Comparison of ENCODE assay signal across 8 mouse cellular contexts in the genomic region with DNA sequence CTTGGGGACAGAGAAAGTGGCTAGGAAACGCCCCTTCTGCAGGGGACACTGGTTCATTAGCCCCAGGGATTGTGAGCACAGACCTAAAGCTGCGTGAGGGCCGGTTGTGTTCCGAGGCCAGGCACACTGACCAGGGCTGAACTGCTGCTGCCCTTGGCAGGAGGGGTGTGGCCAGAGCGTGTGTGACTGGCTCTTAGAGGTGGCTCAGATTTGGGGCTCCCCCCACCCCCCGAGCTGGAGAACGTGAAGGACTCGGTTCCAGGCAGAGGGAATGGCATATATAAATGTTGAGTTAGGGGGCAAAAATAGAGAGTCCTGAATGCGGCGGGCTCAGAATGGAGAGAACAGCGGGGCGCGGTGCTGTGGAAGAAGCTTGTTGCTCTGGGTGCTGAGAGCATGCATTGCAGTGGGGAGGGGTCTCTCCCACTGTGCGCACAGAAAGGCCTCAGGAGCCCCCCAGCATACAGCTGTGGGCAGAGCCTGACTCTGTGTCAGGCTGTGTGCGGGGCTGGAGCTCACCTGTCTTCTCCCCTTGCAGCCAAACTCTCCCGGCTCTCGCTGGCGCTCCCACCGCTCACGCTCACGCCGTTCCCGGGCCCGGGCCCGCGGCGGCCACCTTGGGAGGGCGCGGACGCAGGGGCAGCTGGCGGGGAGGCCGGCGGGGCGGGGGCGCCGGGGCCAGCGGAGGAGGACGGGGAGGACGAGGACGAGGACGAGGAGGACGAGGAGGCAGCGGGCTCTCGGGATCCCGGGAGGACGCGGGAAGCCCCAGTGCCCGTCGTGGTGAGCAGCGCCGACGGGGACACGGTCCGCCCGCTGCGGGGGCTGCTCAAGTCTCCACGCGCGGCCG. TPM values are rescaled to one million over a fixed set of nuclear protein-coding genes. Genes with fewer than 3 reads are reported as not detected.
DNase-seq lines count a peak whose midpoint lies in the region; ATAC-seq and TF ChIP-seq lines count a peak whose summit lies in the region.

No protein-coding gene starts in this region.

- intact Hi-C loops in heart, postnatal 36 days (cut with DNase I) = no loop called here

- WGBS in heart, embryonic 11.5 days (ENCODE audit: insufficient replicate concordance) = 2% methylated on average over 59 of the region's 60 CpGs
- WGBS in forebrain, embryonic 13.5 days = 3% methylated on average over 54 of the region's 60 CpGs
- WGBS in liver, embryonic 12.5 days (ENCODE audit: insufficient replicate concordance) = 3% methylated on average over 58 of the region's 60 CpGs

- H3K4me1 ChIP-seq in heart, embryonic 11.5 days (ENCODE audit: control insufficient read depth, insufficient read depth, low read length) = peaks cover 16% of the 10 kb centered on the region; the same call in 1 of the 2 replicates
- peaks cover 6 to 32% of the 10 kb centered on the region in 2 experiments; a peak in 2 of 4 replicates for H3K4me1 ChIP-seq in ES-E14 (ENCODE audit: control insufficient read depth in 2 of 2, insufficient read depth in 2 of 2, low read length in 2 of 2, poor library complexity in 1 of 2)
- peaks cover 27% of the 10 kb centered on the region for H3K4me1 ChIP-seq in forebrain, embryonic 13.5 days
- H3K4me1 ChIP-seq in liver, embryonic 12.5 days = peaks cover 50% of the 10 kb centered on the region

- H3K4me3 ChIP-seq in heart, embryonic 11.5 days (ENCODE audit: low read depth, low read length) = peak overlapping the region; percentile 48
- H3K4me3 ChIP-seq in ES-E14 (ENCODE audit: insufficient read depth in 1 of 2, low read depth in 1 of 2, low read length in 2 of 2, poor library complexity in 1 of 2, severe bottlenecking in 1 of 2) = peak overlapping the region; percentile 64 to 75
- H3K4me3 ChIP-seq in forebrain, embryonic 13.5 days = peak overlapping the region; percentile 35
- peak overlapping the region; percentile 57 for H3K4me3 ChIP-seq in liver, embryonic 12.5 days

- in situ Hi-C loops in ES-E14 (cut with MboI; ENCODE audit: low sequenced_read_pairs in 2 of 2, unreplicated experiment in 2 of 2) = no loop called here

- no peak for DNase-seq in heart, postnatal 36 days
- no peak for DNase-seq in ES-E14 (ENCODE audit: low read depth, low spot score)
- DNase-seq in urinary bladder, adult 2 months (ENCODE audit: low spot score) = no peak
- no peak for DNase-seq in frontal cortex, postnatal 36 days (ENCODE audit: low spot score in 2 of 2)
- DNase-seq in urinary bladder, postnatal 14 days (ENCODE audit: low spot score) = no peak

- H3K9ac ChIP-seq in heart, embryonic 11.5 days (ENCODE audit: low read depth, low read length) = peak overlapping the region; percentile 62
- H3K9ac ChIP-seq in ES-E14 (ENCODE audit: insufficient read depth, low read depth, low read length, poor library complexity, severe bottlenecking) = peak overlapping the region; percentile 45
- H3K9ac ChIP-seq in forebrain, embryonic 13.5 days = peak overlapping the region; percentile 64
- peak overlapping the region; percentile 52 for H3K9ac ChIP-seq in liver, embryonic 12.5 days

- H3K27ac ChIP-seq in heart, embryonic 11.5 days (ENCODE audit: low read depth, low read length) = no peak overlapping the region
- H3K27ac ChIP-seq in ES-E14 (ENCODE audit: insufficient read depth, low read depth, low read length, poor library complexity, severe bottlenecking) = no peak overlapping the region
- H3K27ac ChIP-seq in forebrain, embryonic 13.5 days = no peak overlapping the region
- H3K27ac ChIP-seq in liver, embryonic 12.5 days = peak overlapping the region; percentile 60; the same call in 1 of the 2 replicates

- no peak for ATAC-seq in heart, embryonic 11.5 days (replicated peaks; ENCODE audit: insufficient number of reproducible peaks, low FRiP score, low TSS enrichment)
- no peak for ATAC-seq in forebrain, embryonic 13.5 days
- ATAC-seq in liver, embryonic 12.5 days = no peak

- H3K9me3 ChIP-seq in heart, embryonic 11.5 days (replicated peaks; ENCODE audit: control insufficient read depth, low read length) = no peaks in the 10 kb centered on the region
- no peaks in the 10 kb centered on the region for H3K9me3 ChIP-seq in ES-E14 (ENCODE audit: control insufficient read depth, insufficient read depth, low read depth, low read length)
- no peaks in the 10 kb centered on the region for H3K9me3 ChIP-seq in forebrain, embryonic 13.5 days (replicated peaks)
- H3K9me3 ChIP-seq in liver, embryonic 12.5 days (replicated peaks) = no peaks in the 10 kb centered on the region

- peak overlapping the region; percentile 85 for H3K4me2 ChIP-seq in heart, embryonic 11.5 days
- peak overlapping the region; percentile 65 for H3K4me2 ChIP-seq in forebrain, embryonic 13.5 days
- H3K4me2 ChIP-seq in liver, embryonic 12.5 days = peak overlapping the region; percentile 84

- no peaks in the 10 kb centered on the region; the same call in 1 of the 2 replicates for H3K36me3 ChIP-seq in heart, embryonic 11.5 days (ENCODE audit: control insufficient read depth, insufficient read depth, low read length)
- peaks cover 2% of the 10 kb centered on the region; the same call in 1 of the 2 replicates for H3K36me3 ChIP-seq in ES-E14 (ENCODE audit: control insufficient read depth, insufficient read depth, low read length, poor library complexity, severe bottlenecking)
- peaks cover 90% of the 10 kb centered on the region for H3K36me3 ChIP-seq in forebrain, embryonic 13.5 days (ENCODE audit: poor library complexity, severe bottlenecking)
- H3K36me3 ChIP-seq in liver, embryonic 12.5 days = no peaks in the 10 kb centered on the region

- H3K27me3 ChIP-seq in heart, embryonic 11.5 days (ENCODE audit: control insufficient read depth, insufficient read depth, low read length) = peaks cover 67% of the 10 kb centered on the region
- peaks cover 39% of the 10 kb centered on the region for H3K27me3 ChIP-seq in forebrain, embryonic 13.5 days
- H3K27me3 ChIP-seq in liver, embryonic 12.5 days (replicated peaks) = peaks cover 82% of the 10 kb centered on the region

TF ChIP-seq in ES-E14, 5 proteins besides CTCF, POLR2A, EP300 and RAD21:
- TF ChIP-seq CHD2 (IDR thresholded peaks at IDR 0.05; ENCODE audit: low read depth, low read length) (no peak), MAFK (IDR thresholded peaks at IDR 0.05; ENCODE audit: insufficient read depth, low read depth, low read length) (no peak), ZNF384 (IDR thresholded peaks at IDR 0.05; ENCODE audit: low read depth, low read length) (no peak), ZC3H11A (IDR thresholded peaks at IDR 0.05; ENCODE audit: borderline replicate concordance, low read depth, low read length) (no peak), HCFC1 (IDR thresholded peaks at IDR 0.05; ENCODE audit: borderline replicate concordance, insufficient read depth, low read length) (no peak)

RNA-seq across cellular contexts. Expression of gene Sult2b1, which starts 13.4 kb away (rescaled TPM):
- polyA plus RNA-seq in heart, embryonic 11.5 days (2014; fragmentation: Nextera tagmentation; extraction: Ambion mirVana) = 0.27 and 0.33 TPM in 2 replicates
- not detected for total RNA-seq in heart, postnatal 36 days (2021)
- 1.6 and 2.1 TPM in 2 replicates for total RNA-seq in ES-E14 (2012; rRNA removed)
- polyA plus RNA-seq in forebrain, embryonic 13.5 days (2015; fragmentation: Nextera tagmentation; extraction: Ambion mirVana) = 4.1 and 4.4 TPM in 2 replicates
- 0.77 and 0.81 TPM in 2 replicates for polyA plus RNA-seq in liver, embryonic 12.5 days (2016; fragmentation: Nextera tagmentation; extraction: Ambion mirVana)
- 1.3 and 1.5 TPM in 2 replicates for polyA plus RNA-seq in urinary bladder, adult 2 months (2012; rRNA removed)

RNA-seq across cellular contexts. Expression of gene Lmtk3, which starts 14.3 kb away (rescaled TPM):
- 0.41 and 1.1 TPM in 2 replicates for polyA plus RNA-seq in heart, embryonic 11.5 days (2014; fragmentation: Nextera tagmentation; extraction: Ambion mirVana)
- total RNA-seq in heart, postnatal 36 days (2021) = under 1 TPM; 0.14 TPM
- 7.2 and 9.5 TPM in 2 replicates for total RNA-seq in ES-E14 (2012; rRNA removed)
- 12.4 and 13.1 TPM in 2 replicates for polyA plus RNA-seq in forebrain, embryonic 13.5 days (2015; fragmentation: Nextera tagmentation; extraction: Ambion mirVana)
- polyA plus RNA-seq in liver, embryonic 12.5 days (2016; fragmentation: Nextera tagmentation; extraction: Ambion mirVana) = 0.10 and 0.32 TPM in 2 replicates
- 2.5 and 2.9 TPM in 2 replicates for polyA plus RNA-seq in urinary bladder, adult 2 months (2012; rRNA removed)

RNA-seq across cellular contexts. Expression of gene Cyth2, which starts 16.5 kb away (rescaled TPM):
- polyA plus RNA-seq in heart, embryonic 11.5 days (2014; fragmentation: Nextera tagmentation; extraction: Ambion mirVana) = 89.7 and 104 TPM in 2 replicates
- 10 to 100 TPM; 67.2 to 73.0 TPM for total RNA-seq in heart, postnatal 36 days (2021)
- total RNA-seq in ES-E14 (2012; rRNA removed) = 96.2 and 113 TPM in 2 replicates
- polyA plus RNA-seq in forebrain, embryonic 13.5 days (2015; fragmentation: Nextera tagmentation; extraction: Ambion mirVana) = 314 and 335 TPM in 2 replicates
- 47.1 and 54.2 TPM in 2 replicates for polyA plus RNA-seq in liver, embryonic 12.5 days (2016; fragmentation: Nextera tagmentation; extraction: Ambion mirVana)
- polyA plus RNA-seq in urinary bladder, adult 2 months (2012; rRNA removed) = 61.5 and 68.7 TPM in 2 replicates

RNA-seq across cellular contexts. Expression of gene Kcnj14, which starts 26.7 kb away (rescaled TPM):
- polyA plus RNA-seq in heart, embryonic 11.5 days (2014; fragmentation: Nextera tagmentation; extraction: Ambion mirVana) = 0.39 and 1.0 TPM in 2 replicates
- total RNA-seq in heart, postnatal 36 days (2021) = under 1 TPM; 0.67 to 0.98 TPM
- 1.6 and 2.6 TPM in 2 replicates for total RNA-seq in ES-E14 (2012; rRNA removed)
- polyA plus RNA-seq in forebrain, embryonic 13.5 days (2015; fragmentation: Nextera tagmentation; extraction: Ambion mirVana) = 0.45 and 0.49 TPM in 2 replicates
- polyA plus RNA-seq in liver, embryonic 12.5 days (2016; fragmentation: Nextera tagmentation; extraction: Ambion mirVana) = 0.27 and 0.50 TPM in 2 replicates
- polyA plus RNA-seq in urinary bladder, adult 2 months (2012; rRNA removed) = 0.25 and 0.35 TPM in 2 replicates

RNA-seq across cellular contexts. Expression of gene Grwd1, which starts 32.9 kb away (rescaled TPM):
- 48.7 and 49.8 TPM in 2 replicates for polyA plus RNA-seq in heart, embryonic 11.5 days (2014; fragmentation: Nextera tagmentation; extraction: Ambion mirVana)
- 10 to 100 TPM; 11.5 to 11.6 TPM for total RNA-seq in heart, postnatal 36 days (2021)
- 93.4 and 107 TPM in 2 replicates for total RNA-seq in ES-E14 (2012; rRNA removed)
- 49.2 and 53.6 TPM in 2 replicates for polyA plus RNA-seq in forebrain, embryonic 13.5 days (2015; fragmentation: Nextera tagmentation; extraction: Ambion mirVana)
- polyA plus RNA-seq in liver, embryonic 12.5 days (2016; fragmentation: Nextera tagmentation; extraction: Ambion mirVana) = 61.4 and 67.0 TPM in 2 replicates
- polyA plus RNA-seq in urinary bladder, adult 2 months (2012; rRNA removed) = 11.7 and 12.2 TPM in 2 replicates
